Mouse (Mus musculus) hindbrain, embryonic 14.5 days (tissue): Measurements from ENCODE around the gene Gsg1l. TPM values are rescaled to one million over a fixed set of nuclear protein-coding genes. Genes with fewer than 3 reads are reported as not detected.

Experiments used
- ATAC-seq: fragments of 200-750 bp; cut with Nextera tagmentation; 2 replicates; pipeline ENCODE4 v1.8.0; 2017; ENCODE audit warnings: moderate number of reproducible peaks, mild to moderate bottlenecking, moderate TSS enrichment, moderate library complexity; ENCODE audit not compliant: low FRiP score
- DNase-seq: peaks from one replicate; pipeline ENCODE4 v3.0.0-alpha.2; 2015; ENCODE audit warnings: low spot score
- H3K27ac ChIP-seq: fragments of 300-500 bp; sonication (generic); 2 replicates; pipeline ENCODE4 v1.5.1; 2014; ENCODE audit warnings: mild to moderate bottlenecking, moderate library complexity
- H3K27me3 ChIP-seq: fragments of 300-500 bp; sonication (generic); 2 replicates; pipeline ENCODE4 v1.6.1; 2014; ENCODE audit warnings: mild to moderate bottlenecking, low read length, mixed read lengths; ENCODE audit not compliant: control insufficient read depth, insufficient read depth
- H3K36me3 ChIP-seq: fragments of 300-500 bp; sonication (generic); replicated peaks from 2 replicates; pipeline ENCODE4 v1.6.1; 2014; ENCODE audit not compliant: control insufficient read depth, insufficient read depth
- H3K4me1 ChIP-seq: fragments of 300-500 bp; sonication (generic); replicated peaks from 2 replicates; pipeline ENCODE4 v1.6.1; 2014; ENCODE audit warnings: antibody characterized with exemption, low read length, mixed read lengths; ENCODE audit not compliant: control insufficient read depth, insufficient read depth
- H3K4me2 ChIP-seq: fragments of 300-500 bp; sonication (generic); replicated peaks from 2 replicates; pipeline ENCODE4 v1.6.1; 2014; ENCODE audit warnings: mild to moderate bottlenecking, moderate library complexity
- H3K4me3 ChIP-seq: fragments of 300-500 bp; sonication (generic); replicated peaks from 2 replicates; pipeline ENCODE4 v1.5.1; 2014; ENCODE audit warnings: mild to moderate bottlenecking, low read length
- H3K9ac ChIP-seq: fragments of 300-500 bp; sonication (generic); 2 replicates; pipeline ENCODE4 v1.6.1; 2014
- H3K9me3 ChIP-seq: fragments of 300-500 bp; sonication (generic); 2 replicates; pipeline ENCODE4 v1.6.1; 2016; ENCODE audit warnings: low read length; ENCODE audit not compliant: control insufficient read depth
- WGBS: fragments of 180-500 bp; shearing (Covaris S2); extraction: QIAGEN DNeasy Blood & Tissue Kit; methylation state at CpG from one replicate; pipeline ENCODE4 v1.1.7; 2014; 5-methylcytosine and 5-hydroxymethylcytosine counted together
- polyA plus RNA-seq: library from polyadenylated mRNA; unstranded; fragments of >200 nt; fragmentation: Nextera tagmentation; extraction: Ambion mirVana; gene quantifications from 2 replicates; pipeline ENCODE4 v1.2.1, GENCODE M21; 2014

The Gsg1l gene
- polyA plus RNA-seq, 1 experiment from 2014 or later: 11.2 TPM

GRCm38 (mm10) chr7:125883232-125883631 lies 199.0 kb downstream of the Gsg1l start:
- no peak for ATAC-seq

GRCm38 (mm10) chr7:125878040-125878439 lies 204.2 kb downstream of the Gsg1l start:
- no peak for DNase-seq
- Histone ChIP-seq H3K4me1 (0 out of 2 replicates have a peak, but pooled peaks cover 5% of the 10 kb centered on the region), H3K4me2 (no peak overlapping the region), H3K36me3 (no peaks in the 10 kb centered on the region), H3K27ac (no peak overlapping the region), H3K4me3 (no peak overlapping the region), H3K27me3 (no peaks in the 10 kb centered on the region), H3K9me3 (no peaks in the 10 kb centered on the region), H3K9ac (no peak overlapping the region)
- WGBS: 79% methylated on average over 4 of the region's 4 CpGs
- ATAC-seq: no peak

More at GRCm38 (mm10) chr7:125883232-125883631, 199.0 kb downstream of the Gsg1l start:
- no peak overlapping the region for H3K27ac ChIP-seq
- H3K4me1 ChIP-seq: peaks cover 13% of the 10 kb centered on the region; the same call in 1 of the 2 replicates
- H3K9me3 ChIP-seq: no peaks in the 10 kb centered on the region
- H3K27me3 ChIP-seq: no peaks in the 10 kb centered on the region
- no peak overlapping the region for H3K4me2 ChIP-seq
- 84% methylated on average over 2 of the region's 2 CpGs for WGBS
- no peaks in the 10 kb centered on the region for H3K36me3 ChIP-seq
- H3K9ac ChIP-seq: no peak overlapping the region
- DNase-seq: no peak
- H3K4me3 ChIP-seq: no peak overlapping the region

- H3K4me1 ChIP-seq: peaks cover 19% of the 10 kb centered on the region
- WGBS: 76% methylated on average over 6 of the region's 6 CpGs
- no peak overlapping the region for H3K4me3 ChIP-seq
- H3K4me2 ChIP-seq: no peak overlapping the region
- no peak for ATAC-seq
- no peak overlapping the region for H3K9ac ChIP-seq
- no peaks in the 10 kb centered on the region for H3K9me3 ChIP-seq
- no peak for DNase-seq
- H3K27ac ChIP-seq: no peak overlapping the region
- H3K36me3 ChIP-seq: no peaks in the 10 kb centered on the region
- H3K27me3 ChIP-seq: no peaks in the 10 kb centered on the region
Observed at GRCm38 (mm10) chr7:125873971-125874495, 208.2 kb downstream of the Gsg1l start.

- Histone ChIP-seq H3K36me3 (no peaks in the 10 kb centered on the region), H3K4me3 (no peak overlapping the region), H3K4me1 (peaks cover 19% of the 10 kb centered on the region), H3K27ac (no peak overlapping the region), H3K9ac (no peak overlapping the region), H3K4me2 (no peak overlapping the region), H3K27me3 (no peaks in the 10 kb centered on the region), H3K9me3 (no peaks in the 10 kb centered on the region)
- no peak for DNase-seq
- 73% methylated on average over 3 of the region's 3 CpGs for WGBS
- ATAC-seq: no peak
Observed at GRCm38 (mm10) chr7:125872874-125873273, 209.3 kb downstream of the Gsg1l start.

- DNase-seq (no peak), ATAC-seq (no peak; the same call in 1 of the 2 replicates)
- Histone ChIP-seq H3K4me1 (peaks cover 19% of the 10 kb centered on the region), H3K27ac (peak overlapping the region; percentile 71), H3K27me3 (no peaks in the 10 kb centered on the region), H3K4me3 (no peak overlapping the region), H3K9ac (no peak overlapping the region), H3K9me3 (no peaks in the 10 kb centered on the region), H3K4me2 (no peak overlapping the region), H3K36me3 (no peaks in the 10 kb centered on the region)
- WGBS: 46% methylated on average over 6 of the region's 6 CpGs
Observed at GRCm38 (mm10) chr7:125872202-125872580, 210.0 kb downstream of the Gsg1l start.

GRCm38 (mm10) chr7:125871404-125872201 lies 210.6 kb downstream of the Gsg1l start:
- Histone ChIP-seq H3K36me3 (no peaks in the 10 kb centered on the region), H3K4me2 (no peak overlapping the region), H3K4me3 (no peak overlapping the region), H3K4me1 (peaks cover 19% of the 10 kb centered on the region), H3K27me3 (no peaks in the 10 kb centered on the region), H3K9me3 (no peaks in the 10 kb centered on the region), H3K9ac (no peak overlapping the region), H3K27ac (peak overlapping the region; percentile 71)
- DNase-seq (peak; percentile 45), ATAC-seq (peak; percentile 59)
- 21% methylated on average over 12 of the region's 12 CpGs for WGBS

GRCm38 (mm10) chr7:125868570-125868969 lies 213.6 kb downstream of the Gsg1l start:
- peaks cover 30% of the 10 kb centered on the region for H3K4me1 ChIP-seq
- WGBS: 89% methylated on average over 3 of the region's 3 CpGs
- H3K4me3 ChIP-seq: no peak overlapping the region
- H3K4me2 ChIP-seq: no peak overlapping the region
- DNase-seq (no peak), ATAC-seq (no peak)
- no peak overlapping the region for H3K27ac ChIP-seq
- H3K27me3 ChIP-seq: no peaks in the 10 kb centered on the region
- no peaks in the 10 kb centered on the region for H3K36me3 ChIP-seq
- no peaks in the 10 kb centered on the region for H3K9me3 ChIP-seq
- no peak overlapping the region for H3K9ac ChIP-seq

- Histone ChIP-seq H3K36me3 (no peaks in the 10 kb centered on the region), H3K4me2 (no peak overlapping the region), H3K4me1 (peaks cover 16% of the 10 kb centered on the region), H3K4me3 (no peak overlapping the region), H3K27ac (peak overlapping the region; percentile 62), H3K9ac (no peak overlapping the region), H3K9me3 (no peaks in the 10 kb centered on the region), H3K27me3 (no peaks in the 10 kb centered on the region)
- DNase-seq: peak; percentile 28
- no peak; the same call in 1 of the 2 replicates for ATAC-seq
- 39% methylated on average over 11 of the region's 11 CpGs for WGBS
Observed at GRCm38 (mm10) chr7:125865234-125865633, 217.0 kb downstream of the Gsg1l start.

GRCm38 (mm10) chr7:125864026-125864425 lies 218.2 kb downstream of the Gsg1l start:
- Histone ChIP-seq H3K9ac (no peak overlapping the region), H3K9me3 (no peaks in the 10 kb centered on the region), H3K27ac (peak overlapping the region; percentile 62; the same call in 1 of the 2 replicates), H3K4me2 (no peak overlapping the region), H3K4me3 (no peak overlapping the region), H3K27me3 (no peaks in the 10 kb centered on the region), H3K36me3 (no peaks in the 10 kb centered on the region), H3K4me1 (peaks cover 16% of the 10 kb centered on the region)
- DNase-seq (peak; percentile 55), ATAC-seq (no peak)
- 36% methylated on average over 1 of the region's 1 CpGs for WGBS
